Mouse (Mus musculus) heart, embryonic 15.5 days (tissue): ENCODE measurements at regions not wholly inside any gene's neighbourhood (a gene's known extent, or its start where the extent isn't known, plus 50 kb on each side); places are given as distances from the start of the nearest gene placed in this dataset.

Source experiments
- ATAC-seq: fragments of 200-750 bp; cut with Nextera tagmentation; replicated peaks from 2 replicates; pipeline ENCODE4 v1.8.0; 2017; ENCODE audit warnings: low read depth, moderate TSS enrichment; ENCODE audit not compliant: insufficient number of reproducible peaks, insufficient read depth, low FRiP score
- H3K27ac ChIP-seq: fragments of 300-500 bp; sonication (generic); 2 replicates; pipeline ENCODE4 v1.5.1; 2015; ENCODE audit warnings: mild to moderate bottlenecking, inconsistent platforms
- H3K27me3 ChIP-seq: fragments of 300-500 bp; sonication (generic); 2 replicates; pipeline ENCODE4 v1.6.1; 2015; ENCODE audit warnings: inconsistent platforms
- H3K36me3 ChIP-seq: fragments of 300-500 bp; sonication (generic); 2 replicates; pipeline ENCODE4 v1.6.1; 2015; ENCODE audit warnings: mild to moderate bottlenecking, inconsistent platforms
- H3K4me1 ChIP-seq: fragments of 300-500 bp; sonication (generic); replicated peaks from 2 replicates; pipeline ENCODE4 v1.6.1; 2015; ENCODE audit warnings: inconsistent platforms
- H3K4me2 ChIP-seq: fragments of 300-500 bp; sonication (generic); 2 replicates; pipeline ENCODE4 v1.6.1; 2015; ENCODE audit warnings: inconsistent platforms, mild to moderate bottlenecking, moderate library complexity
- H3K4me3 ChIP-seq: fragments of 300-500 bp; sonication (generic); 2 replicates; pipeline ENCODE4 v1.5.1; 2015; ENCODE audit warnings: mild to moderate bottlenecking, inconsistent platforms
- H3K9ac ChIP-seq: fragments of 300-500 bp; sonication (generic); 2 replicates; pipeline ENCODE4 v1.6.1; 2015; ENCODE audit warnings: mild to moderate bottlenecking, inconsistent platforms
- H3K9me3 ChIP-seq: fragments of 300-500 bp; sonication (generic); replicated peaks from 2 replicates; pipeline ENCODE4 v1.6.1; 2016; ENCODE audit warnings: inconsistent platforms
- WGBS: fragments of 180-500 bp; shearing (Covaris S2); methylation state at CpG from one replicate; pipeline ENCODE4 v1.1.7; 2015; ENCODE audit warnings: mixed read lengths; 5-methylcytosine and 5-hydroxymethylcytosine counted together

DNA sequence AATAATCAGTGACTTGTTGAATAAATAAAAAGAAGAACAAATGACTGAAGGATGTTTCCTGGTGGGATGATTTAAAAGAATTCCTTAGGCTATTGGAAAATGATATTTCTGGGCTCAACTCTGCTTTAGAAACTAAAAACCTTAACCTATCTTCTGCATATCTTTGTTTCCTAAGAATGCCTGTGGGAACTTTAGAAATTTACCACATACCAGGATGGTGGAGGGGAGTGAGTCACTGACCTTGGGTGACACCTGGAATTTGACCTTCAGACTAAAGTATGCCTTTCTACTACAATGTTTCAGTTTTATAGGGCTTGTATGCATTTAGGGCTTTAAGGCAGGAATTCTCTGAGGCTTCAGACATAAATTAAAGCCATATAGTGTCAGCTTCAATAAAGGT, 972.3 kb downstream of the Ttll7 start:
- no peaks in the 10 kb centered on the region for H3K27me3 ChIP-seq
- no peak overlapping the region for H3K4me3 ChIP-seq
- H3K9me3 ChIP-seq, result no peaks in the 10 kb centered on the region
- no peaks in the 10 kb centered on the region for H3K36me3 ChIP-seq
- no peak overlapping the region for H3K27ac ChIP-seq
- no peak for ATAC-seq
- no peaks in the 10 kb centered on the region for H3K4me1 ChIP-seq
- no peak overlapping the region for H3K4me2 ChIP-seq
- no peak overlapping the region for H3K9ac ChIP-seq

DNA sequence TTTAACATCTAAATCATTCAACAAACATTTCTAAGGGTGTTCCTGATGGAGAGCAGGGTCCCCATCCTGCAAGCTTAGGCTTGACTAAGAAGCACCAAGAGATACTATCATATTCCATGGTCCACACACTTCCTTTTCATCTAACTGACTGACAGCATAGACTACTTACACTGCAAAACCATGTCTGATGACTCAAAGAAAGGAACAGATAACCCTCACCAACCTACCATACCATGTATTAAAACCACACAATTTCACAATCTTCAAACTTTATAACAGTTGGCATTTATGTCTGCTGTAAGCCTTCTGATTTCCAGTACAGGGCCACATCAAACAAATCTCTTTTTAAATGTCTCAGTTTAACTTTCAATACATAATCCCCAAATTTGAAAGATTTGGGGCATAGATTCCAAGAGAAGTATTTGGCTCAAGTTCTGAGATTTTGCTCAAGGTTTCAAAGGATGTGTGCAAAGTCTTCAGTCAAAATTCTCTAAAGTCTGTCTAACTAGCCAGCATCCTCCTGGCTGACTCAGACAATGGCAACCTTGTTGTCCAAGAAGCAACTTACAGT, 962.0 kb downstream of the Ttll7 start:
- no peak overlapping the region for H3K27ac ChIP-seq

DNA sequence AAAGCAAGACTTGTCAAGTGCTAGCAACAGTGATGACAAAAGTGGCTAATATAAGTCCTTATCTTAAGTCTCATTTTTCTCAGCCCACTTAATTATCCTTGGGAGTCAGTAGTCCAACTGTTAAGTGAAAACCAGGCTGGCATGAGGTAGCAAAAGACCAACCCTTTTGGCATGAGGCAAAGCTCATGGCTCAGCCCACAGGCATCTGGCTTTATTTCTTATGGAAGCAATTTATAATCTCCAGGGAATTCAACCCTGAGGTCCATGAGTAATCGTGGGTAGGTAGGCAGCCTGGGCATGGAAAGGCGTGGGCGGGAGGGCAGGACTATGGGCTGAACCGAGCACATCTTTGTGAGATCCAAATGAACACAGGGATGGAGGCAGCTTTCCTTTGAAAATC, 950.4 kb downstream of the Ttll7 start:
- Histone ChIP-seq H3K4me3 (no peak overlapping the region), H3K27ac (no peak overlapping the region), H3K36me3 (no peaks in the 10 kb centered on the region), H3K4me1 (no peaks in the 10 kb centered on the region), H3K9ac (no peak overlapping the region), H3K4me2 (no peak overlapping the region), H3K9me3 (no peaks in the 10 kb centered on the region), H3K27me3 (no peaks in the 10 kb centered on the region)
- ATAC-seq, result no peak
- WGBS, result 77% methylated on average over 4 of the region's 4 CpGs

More for the DNA sequence above, 962.0 kb downstream of the Ttll7 start:
- Histone ChIP-seq H3K4me1 (no peaks in the 10 kb centered on the region), H3K4me2 (no peak overlapping the region), H3K36me3 (no peaks in the 10 kb centered on the region), H3K4me3 (no peak overlapping the region), H3K9ac (no peak overlapping the region), H3K27me3 (no peaks in the 10 kb centered on the region), H3K9me3 (no peaks in the 10 kb centered on the region)
- no peak for ATAC-seq

DNA sequence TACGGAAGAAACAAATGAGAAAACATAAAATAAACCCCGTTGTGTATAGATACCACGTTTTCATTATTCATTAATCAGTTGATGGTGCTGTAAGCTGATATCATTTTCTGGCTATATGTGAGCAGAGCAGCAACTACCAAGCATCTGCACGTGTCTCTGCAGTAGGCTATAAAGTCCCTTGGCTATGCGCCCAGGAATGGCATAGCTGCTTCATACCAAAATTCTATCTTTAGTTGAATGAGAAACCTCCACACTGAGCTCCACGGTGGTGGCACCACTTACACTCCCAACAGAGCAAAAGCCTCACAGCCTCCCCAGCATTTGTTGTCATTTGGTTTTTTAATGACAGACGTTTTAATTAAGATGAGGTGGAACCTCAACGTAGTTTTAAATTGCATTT, 944.4 kb downstream of the Ttll7 start:
- no peak overlapping the region for H3K4me2 ChIP-seq
- no peaks in the 10 kb centered on the region for H3K27me3 ChIP-seq
- no peaks in the 10 kb centered on the region for H3K9me3 ChIP-seq
- H3K4me1 ChIP-seq, result peaks cover 6% of the 10 kb centered on the region
- H3K4me3 ChIP-seq, result no peak overlapping the region
- peak; percentile 76 for ATAC-seq
- 48% methylated on average over 8 of the region's 8 CpGs for WGBS
- no peaks in the 10 kb centered on the region for H3K36me3 ChIP-seq
- H3K9ac ChIP-seq, result no peak overlapping the region
- no peak overlapping the region for H3K27ac ChIP-seq

DNA sequence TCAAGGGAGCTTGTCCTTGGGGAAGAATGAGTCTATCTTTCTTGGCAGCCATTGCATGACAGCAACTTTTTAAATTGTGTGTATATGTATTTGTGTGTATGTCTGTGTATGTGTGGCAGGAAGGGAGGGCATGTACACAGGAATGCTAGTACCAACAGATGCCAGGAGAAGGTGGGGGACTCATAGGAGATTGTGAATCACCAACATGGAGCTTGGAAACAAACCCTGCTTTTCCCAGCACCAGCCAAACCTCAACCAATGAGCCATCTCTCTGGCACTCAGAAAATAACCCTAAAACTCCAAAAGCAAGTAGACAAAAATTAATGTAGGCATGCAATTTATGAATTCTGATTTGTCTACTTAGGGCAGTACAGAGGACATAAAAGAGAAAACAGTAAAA, 942.9 kb downstream of the Ttll7 start:
- no peak overlapping the region for H3K4me3 ChIP-seq
- no peak overlapping the region for H3K9ac ChIP-seq
- no peaks in the 10 kb centered on the region for H3K36me3 ChIP-seq
- H3K9me3 ChIP-seq, result no peaks in the 10 kb centered on the region
- H3K27me3 ChIP-seq, result no peaks in the 10 kb centered on the region
- H3K4me2 ChIP-seq, result no peak overlapping the region
- no peak overlapping the region for H3K27ac ChIP-seq
- ATAC-seq, result no peak
- H3K4me1 ChIP-seq, result peaks cover 6% of the 10 kb centered on the region

DNA sequence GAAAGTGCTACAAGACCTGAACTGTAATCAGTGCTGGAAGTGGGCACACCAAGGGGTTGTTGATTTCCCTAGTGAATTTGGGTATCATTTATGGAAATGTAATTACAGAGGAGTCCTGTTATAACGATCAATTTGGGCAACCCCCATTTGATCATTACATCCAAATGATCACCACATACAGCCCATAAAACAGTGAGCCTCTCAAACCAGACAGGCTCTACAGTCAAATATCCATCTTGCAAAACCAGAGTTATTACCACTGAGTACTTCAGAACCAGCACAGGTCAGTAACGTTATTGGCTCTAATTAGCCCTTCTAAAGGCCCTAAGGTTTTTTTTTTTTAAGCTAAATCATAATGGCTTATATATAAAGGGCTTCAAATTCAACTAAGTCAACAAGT, 934.4 kb downstream of the Ttll7 start:
- no peak overlapping the region for H3K9ac ChIP-seq
- no peaks in the 10 kb centered on the region for H3K27me3 ChIP-seq
- H3K9me3 ChIP-seq, result no peaks in the 10 kb centered on the region
- H3K27ac ChIP-seq, result no peak overlapping the region
- no peak overlapping the region for H3K4me2 ChIP-seq
- 75% methylated on average over 2 of the region's 2 CpGs for whole genome bisulfite sequencing
- no peak overlapping the region for H3K4me3 ChIP-seq
- H3K36me3 ChIP-seq, result no peaks in the 10 kb centered on the region
- no peaks in the 10 kb centered on the region for H3K4me1 ChIP-seq
- ATAC-seq, result no peak

DNA sequence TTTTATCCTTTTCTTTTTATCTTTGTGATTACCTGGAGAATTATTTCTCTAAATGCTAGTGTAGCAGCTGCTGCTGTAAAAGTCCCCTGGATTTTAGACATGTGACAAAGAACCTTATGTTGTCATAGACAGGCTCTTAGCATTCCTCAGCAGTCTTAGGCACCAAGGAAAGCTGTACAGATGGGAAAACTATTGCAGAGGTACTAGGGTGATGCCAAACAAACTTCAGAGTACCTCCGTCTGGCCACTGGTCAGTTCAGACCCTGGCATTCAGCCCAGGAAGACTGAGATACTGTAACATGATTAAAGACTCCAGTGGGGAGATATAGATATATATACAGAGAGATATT, 898.6 kb downstream of the Ttll7 start:
- H3K27ac ChIP-seq, result peak overlapping the region; percentile 18; the same call in 1 of the 2 replicates
- H3K4me3 ChIP-seq, result no peak overlapping the region
- no peaks in the 10 kb centered on the region for H3K4me1 ChIP-seq
- WGBS, result 37% methylated on average over 1 of the region's 1 CpGs
- ATAC-seq, result no peak
- no peaks in the 10 kb centered on the region for H3K27me3 ChIP-seq
- no peak overlapping the region for H3K4me2 ChIP-seq
- no peaks in the 10 kb centered on the region for H3K9me3 ChIP-seq
- H3K36me3 ChIP-seq, result no peaks in the 10 kb centered on the region
- H3K9ac ChIP-seq, result no peak overlapping the region

DNA sequence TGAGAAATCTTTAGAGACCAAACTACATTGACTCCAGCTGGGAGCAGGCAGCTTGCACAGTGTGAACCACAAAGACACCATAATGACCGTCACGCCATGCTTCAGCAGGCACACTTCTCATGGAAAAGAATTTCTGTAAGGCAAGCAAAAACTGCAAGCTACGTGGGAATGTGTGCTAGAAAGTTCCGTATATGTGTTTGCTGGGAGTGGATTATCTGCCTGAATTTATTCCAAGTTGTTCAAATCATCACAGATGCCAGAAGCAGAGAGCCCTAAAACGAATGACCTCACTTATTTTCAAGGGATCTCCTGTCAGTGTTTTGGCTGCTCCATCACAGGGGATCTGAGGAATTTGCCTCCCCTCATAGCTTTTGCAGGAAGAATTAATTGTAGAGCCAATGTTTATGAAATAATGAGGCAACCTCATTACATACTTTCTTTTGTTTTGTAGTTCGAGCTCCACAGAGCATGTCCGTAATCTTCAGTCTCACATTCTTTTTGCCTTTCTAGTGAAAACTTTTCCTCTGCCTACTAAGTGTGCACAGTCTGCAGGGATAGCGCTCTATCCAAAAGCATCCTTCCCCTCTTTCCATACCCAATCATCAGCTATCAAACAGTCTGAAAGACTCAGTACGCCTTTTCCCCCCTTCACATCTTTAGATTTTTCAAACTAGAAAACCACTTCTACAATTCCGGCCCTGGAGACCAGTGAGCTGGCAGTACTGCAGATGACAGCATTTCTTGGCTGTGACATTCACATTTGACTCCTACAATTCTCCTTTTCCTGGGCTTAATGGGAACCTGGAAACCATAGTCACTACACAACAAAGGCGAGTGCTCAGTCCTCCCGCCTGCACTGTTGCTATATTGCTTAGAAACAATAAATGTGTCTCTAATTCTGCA, 898.0 kb downstream of the Ttll7 start:
- ATAC-seq, result no peak
- peak overlapping the region; percentile 22; the same call in 1 of the 2 replicates for H3K27ac ChIP-seq

DNA sequence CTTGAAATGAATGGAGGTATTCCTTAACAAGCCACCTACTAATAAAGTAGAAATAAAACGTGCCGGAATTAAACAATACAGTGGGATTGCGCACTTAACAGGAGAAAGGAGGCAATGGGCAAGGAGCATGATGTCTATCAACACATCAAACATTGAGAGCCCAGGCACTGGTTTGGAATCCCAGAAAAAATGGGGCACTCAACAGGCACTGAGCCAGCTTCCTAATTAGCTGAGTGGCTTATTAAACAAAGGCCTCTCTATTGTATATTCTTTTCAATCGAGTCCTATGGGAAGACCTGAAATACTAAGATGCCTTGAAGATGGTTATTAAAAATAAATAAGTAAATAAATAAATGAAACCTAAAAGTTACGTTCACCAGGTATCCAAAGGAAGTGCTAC, 897.3 kb downstream of the Ttll7 start:
- WGBS, result 88% methylated on average over 5 of the region's 5 CpGs
- Histone ChIP-seq H3K9me3 (no peaks in the 10 kb centered on the region), H3K4me1 (no peaks in the 10 kb centered on the region), H3K4me2 (no peak overlapping the region), H3K36me3 (no peaks in the 10 kb centered on the region), H3K9ac (no peak overlapping the region), H3K27me3 (no peaks in the 10 kb centered on the region), H3K27ac (no peak overlapping the region), H3K4me3 (no peak overlapping the region)
- no peak for ATAC-seq

More for the DNA sequence above, 898.0 kb downstream of the Ttll7 start:
- Histone ChIP-seq H3K4me1 (no peaks in the 10 kb centered on the region), H3K36me3 (no peaks in the 10 kb centered on the region), H3K4me3 (no peak overlapping the region), H3K9me3 (no peaks in the 10 kb centered on the region), H3K4me2 (no peak overlapping the region), H3K9ac (no peak overlapping the region), H3K27me3 (no peaks in the 10 kb centered on the region)
- WGBS, result 63% methylated on average over 12 of the region's 12 CpGs

DNA sequence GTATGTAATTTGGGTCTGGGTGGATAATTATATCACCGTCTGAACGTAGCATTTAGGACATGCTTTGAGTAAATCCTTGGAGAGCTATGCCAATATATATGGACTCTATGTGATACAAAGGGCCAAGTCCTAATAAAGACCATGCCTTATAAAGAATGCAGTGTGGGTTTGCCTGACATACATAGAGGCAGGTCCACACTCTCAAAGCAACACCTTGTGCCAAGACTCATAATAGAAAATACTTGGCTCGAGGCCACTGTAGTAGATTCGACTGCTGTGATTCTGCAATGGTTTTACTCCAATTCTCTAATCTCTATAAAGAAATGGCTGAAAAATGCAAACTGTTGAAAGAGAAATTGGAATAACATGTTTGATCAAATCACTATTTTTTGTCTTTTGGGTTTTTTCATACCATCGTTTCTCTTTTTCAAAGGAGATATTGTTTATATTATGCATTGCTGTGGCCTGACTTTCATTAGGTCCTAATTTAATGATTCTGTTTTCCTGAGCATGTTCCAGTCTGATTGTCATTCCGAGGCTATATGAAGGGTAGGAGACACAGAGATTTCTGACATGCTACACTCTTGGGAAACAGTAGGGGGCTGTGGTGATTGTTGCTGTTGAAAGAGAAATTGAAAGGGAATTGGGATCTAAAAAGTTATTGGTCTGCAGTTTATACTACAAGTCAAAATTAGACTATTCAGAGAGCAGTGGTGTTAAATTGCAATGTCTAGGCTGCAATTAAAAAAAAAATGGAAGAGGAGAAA, 884.7 kb downstream of the Ttll7 start:
- ATAC-seq, result no peak
- no peaks in the 10 kb centered on the region for H3K9me3 ChIP-seq
- no peak overlapping the region for H3K4me3 ChIP-seq
- H3K9ac ChIP-seq, result no peak overlapping the region
- no peak overlapping the region for H3K27ac ChIP-seq
- H3K4me2 ChIP-seq, result no peak overlapping the region
- WGBS, result 68% methylated on average over 6 of the region's 6 CpGs
- H3K27me3 ChIP-seq, result no peaks in the 10 kb centered on the region
- H3K36me3 ChIP-seq, result no peaks in the 10 kb centered on the region
- H3K4me1 ChIP-seq, result no peaks in the 10 kb centered on the region

DNA sequence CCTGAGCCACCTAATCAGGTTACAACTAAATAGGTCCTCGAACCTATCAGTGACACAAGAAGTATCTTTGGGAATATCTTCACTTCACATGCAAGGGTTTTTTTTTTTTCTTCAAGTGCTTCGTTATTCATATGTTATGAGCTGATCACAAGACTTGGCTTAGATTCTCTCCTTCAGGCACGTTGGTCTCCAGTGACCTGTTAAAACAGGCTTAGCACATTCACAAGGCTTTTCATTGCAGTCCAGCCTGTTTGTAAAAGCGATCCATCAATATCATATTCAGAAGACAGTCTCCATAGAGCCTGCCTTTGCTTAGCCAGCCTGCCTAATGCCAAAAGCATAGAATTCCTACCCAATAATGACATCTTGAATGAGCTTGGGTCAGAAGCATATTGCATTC, 864.2 kb downstream of the Ttll7 start:
- ATAC-seq, result no peak
- no peak overlapping the region for H3K9ac ChIP-seq
- 73% methylated on average over 4 of the region's 4 CpGs for WGBS

More for the DNA sequence above, 864.2 kb downstream of the Ttll7 start:
- Histone ChIP-seq H3K36me3 (no peaks in the 10 kb centered on the region), H3K27me3 (no peaks in the 10 kb centered on the region), H3K4me2 (no peak overlapping the region), H3K4me3 (no peak overlapping the region), H3K9me3 (no peaks in the 10 kb centered on the region), H3K27ac (no peak overlapping the region), H3K4me1 (no peaks in the 10 kb centered on the region)
